Mouse (Mus musculus) CH12.LX (cell line): ENCODE results near the gene 9930022D16Rik. TPM values are rescaled to one million over a fixed set of nuclear protein-coding genes. Genes with fewer than 3 reads are reported as not detected.
A peak's percentile ranks its signal among the peaks of the same experiment; 100 is the strongest.

Experiments
- DNase-seq: peaks from one replicate; pipeline ENCODE4 v3.0.0-alpha.2; 2013; ENCODE audit errors: extremely low read depth
- H3K27ac ChIP-seq: 2 replicates; pipeline ENCODE4 v1.5.1; 2012; ENCODE audit warnings: low read depth, mild to moderate bottlenecking, control low read depth, moderate library complexity; ENCODE audit not compliant: insufficient read depth
- H3K27me3 ChIP-seq: replicated peaks from 2 replicates; pipeline ENCODE3; 2012; ENCODE audit warnings: inconsistent platforms
- H3K36me3 ChIP-seq, 2 experiments: replicated peaks in 1 of 2; 2 replicates each; pipeline versions ENCODE3 to v1.6.1; 2012; ENCODE audit warnings: inconsistent platforms in 1 of 2, low read length in 1 of 2, mild to moderate bottlenecking in 1 of 2, mixed read lengths in 1 of 2, moderate library complexity in 1 of 2; ENCODE audit not compliant: control insufficient read depth in 1 of 2, insufficient read depth in 1 of 2
- H3K4me1 ChIP-seq, 2 experiments: 2 replicates each; pipeline ENCODE4 v1.6.1; 2012; ENCODE audit warnings: inconsistent platforms in 1 of 2, moderate library complexity in 1 of 2; ENCODE audit not compliant: insufficient read depth in 2 of 2, control insufficient read depth in 1 of 2
- H3K4me2 ChIP-seq: 2 replicates; pipeline ENCODE4 v1.6.1; 2012; ENCODE audit warnings: low read depth, mild to moderate bottlenecking, control low read depth; ENCODE audit not compliant: poor library complexity, insufficient read depth, severe bottlenecking
- H3K4me3 ChIP-seq, 3 experiments: fragments of 150-350 bp in 1 of 3; sonication (generic) in 1 of 3; replicated peaks in 1 of 3; 2 replicates each; pipeline versions ENCODE3 to v1.5.1; 2011 to 2012; ENCODE audit warnings: low read depth in 2 of 3, low read length in 2 of 3, mild to moderate bottlenecking in 2 of 3, moderate library complexity in 2 of 3, control low read depth in 1 of 3, improper control_type of control experiment in 1 of 3, inconsistent platforms in 1 of 3, mixed read lengths in 1 of 3; ENCODE audit not compliant: poor library complexity in 1 of 3
- H3K79me2 ChIP-seq: replicated peaks from 2 replicates; pipeline ENCODE4 v1.6.1; 2012; ENCODE audit warnings: mild to moderate bottlenecking, moderate library complexity; ENCODE audit not compliant: control insufficient read depth, poor library complexity, insufficient read depth, severe bottlenecking; ENCODE audit errors: extremely low read depth
- H3K9ac ChIP-seq: 2 replicates; pipeline ENCODE4 v1.6.1; 2012; ENCODE audit warnings: low read depth, mild to moderate bottlenecking, control low read depth, moderate library complexity; ENCODE audit not compliant: insufficient read depth
- H3K9me3 ChIP-seq: replicated peaks from 2 replicates; pipeline ENCODE3; 2012; ENCODE audit warnings: low read length, inconsistent platforms, mixed read lengths
- CHD1 ChIP-seq: IDR thresholded peaks from 2 replicates; pipeline ENCODE4 v1.6.1; 2012; ENCODE audit warnings: low read depth, low read length, improper control_type of control experiment, inconsistent platforms
- CHD2 ChIP-seq: IDR thresholded peaks from 2 replicates; pipeline ENCODE4 v1.6.1; 2011; ENCODE audit warnings: low read length, improper control_type of control experiment
- E2F4 ChIP-seq: IDR thresholded peaks from 2 replicates; pipeline ENCODE4 v1.6.1; 2011; ENCODE audit warnings: low read depth, low read length, improper control_type of control experiment; ENCODE audit not compliant: insufficient replicate concordance
- ELF1 ChIP-seq: IDR thresholded peaks from 2 replicates; pipeline ENCODE4 v1.6.1; 2014; ENCODE audit warnings: low read depth, mild to moderate bottlenecking, inconsistent platforms, low read length, improper control_type of control experiment
- EP300 ChIP-seq: IDR thresholded peaks from 2 replicates; pipeline ENCODE4 v1.6.1; 2011; ENCODE audit warnings: low read length, improper control_type of control experiment
- ETS1 ChIP-seq: conservative IDR thresholded peaks from 2 replicates; pipeline ENCODE4 v1.6.1; 2012; ENCODE audit warnings: low read depth, mild to moderate bottlenecking, inconsistent platforms, low read length, improper control_type of control experiment, moderate library complexity
- GABPA ChIP-seq: IDR thresholded peaks from 2 replicates; pipeline ENCODE4 v1.6.1; 2012; ENCODE audit warnings: low read depth, low read length, improper control_type of control experiment, inconsistent platforms; ENCODE audit not compliant: insufficient replicate concordance
- IRF4 ChIP-seq: IDR thresholded peaks from 2 replicates; pipeline ENCODE4 v1.6.1; 2014; ENCODE audit warnings: low read depth, mild to moderate bottlenecking, inconsistent platforms, low read length, improper control_type of control experiment
- JUN ChIP-seq: IDR thresholded peaks from 2 replicates; pipeline ENCODE4 v1.6.1; 2011; ENCODE audit warnings: low read depth, mild to moderate bottlenecking, low read length, improper control_type of control experiment, moderate library complexity; ENCODE audit not compliant: insufficient read depth
- JUND ChIP-seq: conservative IDR thresholded peaks from 2 replicates; pipeline ENCODE4 v1.6.1; 2011; ENCODE audit warnings: low read depth, low read length, improper control_type of control experiment
- KAT2A ChIP-seq: IDR thresholded peaks from 2 replicates; pipeline ENCODE4 v1.6.1; 2012; ENCODE audit warnings: low read length, improper control_type of control experiment, inconsistent platforms; ENCODE audit not compliant: insufficient replicate concordance
- MAX ChIP-seq: IDR thresholded peaks from 2 replicates; pipeline ENCODE4 v1.6.1; 2011; ENCODE audit warnings: low read length, improper control_type of control experiment
- MEF2A ChIP-seq: IDR thresholded peaks from 2 replicates; pipeline ENCODE4 v1.6.1; 2014; ENCODE audit warnings: low read depth, mild to moderate bottlenecking, inconsistent platforms, low read length, improper control_type of control experiment, borderline replicate concordance
- MXI1 ChIP-seq: IDR thresholded peaks from 2 replicates; pipeline ENCODE4 v1.6.1; 2011; ENCODE audit warnings: mild to moderate bottlenecking, low read depth, low read length, improper control_type of control experiment
- NELFE ChIP-seq: IDR thresholded peaks from 2 replicates; pipeline ENCODE4 v1.6.1; 2011; ENCODE audit warnings: low read depth, low read length, improper control_type of control experiment
- POLR2AphosphoS2 ChIP-seq: IDR thresholded peaks from 2 replicates; pipeline ENCODE4 v1.6.1; 2011; ENCODE audit warnings: low read depth, low read length, improper control_type of control experiment
- RAD21 ChIP-seq: IDR thresholded peaks from 2 replicates; pipeline ENCODE4 v1.6.1; 2011; ENCODE audit warnings: low read depth, mild to moderate bottlenecking, low read length, improper control_type of control experiment, moderate library complexity
- RCOR1 ChIP-seq: conservative IDR thresholded peaks from 2 replicates; pipeline ENCODE4 v1.6.1; 2012; ENCODE audit warnings: low read depth, mild to moderate bottlenecking, inconsistent platforms, low read length, improper control_type of control experiment
- SIN3A ChIP-seq: IDR thresholded peaks from 2 replicates; pipeline ENCODE4 v1.6.1; 2012; ENCODE audit warnings: low read length, improper control_type of control experiment, inconsistent platforms
- SMC3 ChIP-seq: IDR thresholded peaks from 2 replicates; pipeline ENCODE4 v1.6.1; 2011; ENCODE audit warnings: low read depth, low read length, improper control_type of control experiment
- TBP ChIP-seq: conservative IDR thresholded peaks from 2 replicates; pipeline ENCODE4 v1.6.1; 2011; ENCODE audit warnings: low read depth, low read length, improper control_type of control experiment
- UBTF ChIP-seq: IDR thresholded peaks from 2 replicates; pipeline ENCODE4 v1.6.1; 2012; ENCODE audit warnings: low read depth, mild to moderate bottlenecking, inconsistent platforms, low read length, improper control_type of control experiment, moderate library complexity
- ZKSCAN1 ChIP-seq: IDR thresholded peaks from 2 replicates; pipeline ENCODE4 v1.6.1; 2012; ENCODE audit warnings: low read depth, inconsistent platforms, low read length, improper control_type of control experiment, borderline replicate concordance
- ZMIZ1 ChIP-seq: IDR thresholded peaks from 2 replicates; pipeline ENCODE4 v1.6.1; 2012; ENCODE audit warnings: low read depth, mild to moderate bottlenecking, inconsistent platforms, low read length, improper control_type of control experiment
- ZNF384 ChIP-seq: IDR thresholded peaks from 2 replicates; pipeline ENCODE4 v1.6.1; 2012; ENCODE audit warnings: low read depth, low read length, improper control_type of control experiment, inconsistent platforms
- dilution Hi-C: fragments of 300-500 bp; cut with MboI; formaldehyde crosslinking; loops from 2 replicates; pipeline ENCODE4 v1.14.3; 2020; ENCODE audit warnings: low sequenced_read_pairs; ENCODE audit not compliant: extremely low pct_unique_long_range_greater_than_20kb, extremely low pct_ligation_motif_present
- in situ Hi-C: fragments of 300-500 bp; cut with MboI; formaldehyde crosslinking; loops from 3 replicates; pipeline ENCODE4 v1.14.3; 2019; ENCODE audit warnings: low sequenced_read_pairs, low pct_ligation_motif_present, low pct_unique_long_range_greater_than_20kb, mixed read lengths
- polyA plus RNA-seq: library from polyadenylated mRNA; unstranded; fragments of >175 nt; gene quantifications from 2 replicates; pipeline ENCODE4 v1.2.1, GENCODE M21; 2012; ENCODE audit warnings: low read depth; ENCODE audit not compliant: insufficient read length
- total RNA-seq, 2 experiments: library from RNA; depleted of rRNA; stranded (reverse); fragments of 300-350 nt in 1 of 2; fragments of >200 nt in 1 of 2; gene quantifications; 2 replicates each; pipeline ENCODE4 v1.2.3; 2012 to 2014

Gene 9930022D16Rik
- total and polyA plus RNA-seq, 3 experiments: 0.08 TPM; not detected in 1

DNA sequence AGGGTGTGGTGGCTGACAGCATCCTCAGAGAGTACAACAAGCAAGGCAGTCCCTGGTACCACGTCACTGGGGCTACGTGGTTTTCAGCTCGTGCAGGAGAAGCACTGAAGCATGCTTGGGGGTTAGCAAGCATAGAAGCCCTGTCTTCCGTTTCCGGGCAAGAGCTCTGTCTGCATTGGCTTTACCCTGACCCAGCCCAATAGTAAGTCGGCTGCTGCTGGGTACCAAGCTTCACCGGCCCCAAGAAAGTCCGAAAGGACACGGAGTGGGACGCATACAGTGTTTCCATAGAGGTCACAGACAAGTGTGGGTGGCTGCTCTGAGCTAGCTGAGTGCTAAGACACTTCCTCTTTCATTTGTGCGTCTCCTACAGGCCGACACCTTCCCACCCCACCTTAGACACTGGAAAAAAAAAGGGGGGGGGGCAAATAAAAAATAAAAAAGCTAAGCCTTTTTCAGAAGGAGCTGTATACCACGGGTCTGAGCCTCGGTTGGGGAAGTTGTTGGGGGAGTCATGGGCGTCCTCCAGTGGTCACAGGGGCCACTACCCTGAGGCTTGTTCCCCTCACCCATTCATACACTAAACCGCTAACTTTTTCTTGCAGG, 6.3 kb downstream of the 9930022D16Rik start (continued):
- TF ChIP-seq ZKSCAN1 (no peak), MXI1 (peak; percentile 79; the same call in 1 of the 2 replicates), SIN3A (peak; percentile 77), JUND (no peak), ZMIZ1 (0 out of 2 replicates have a peak, but pooled peaks have one; percentile 40), POLR2AphosphoS2 (no peak), UBTF (no peak), JUN (no peak), MAX (peak; percentile 89), NELFE (peak; percentile 75), ELF1 (peak; percentile 84), ETS1 (peak; percentile 93), KAT2A (no peak), RCOR1 (peak; percentile 82; the same call in 1 of the 2 replicates)

DNA sequence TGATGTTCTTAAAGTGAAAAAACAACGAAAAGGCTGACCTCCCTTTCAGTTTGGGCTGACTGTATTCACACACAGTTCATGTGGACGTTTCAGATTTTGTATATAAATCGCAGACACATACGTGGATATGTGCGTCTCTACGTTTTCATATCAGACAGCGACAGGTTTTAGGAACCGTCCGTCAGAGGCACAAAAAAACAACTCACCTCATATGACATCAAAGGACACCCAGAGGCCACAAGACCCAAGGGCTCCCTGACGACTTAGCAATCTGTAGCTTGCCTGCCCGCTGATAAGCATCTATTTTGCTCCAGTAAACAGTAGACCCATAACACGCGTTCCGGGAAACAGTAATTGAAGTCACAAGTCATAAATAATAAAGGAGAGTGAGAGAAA, 6.8 kb downstream of the 9930022D16Rik start:
- peaks cover 17 to 54% of the 10 kb centered on the region in 2 experiments for H3K4me1 ChIP-seq

More for the DNA sequence above, 6.8 kb downstream of the 9930022D16Rik start:
- Histone ChIP-seq H3K27ac (peak overlapping the region; percentile 0; the same call in 1 of the 2 replicates), H3K9ac (peak overlapping the region; percentile 24; the same call in 1 of the 2 replicates), H3K27me3 (no peaks in the 10 kb centered on the region), H3K36me3 (no peaks in the 10 kb centered on the region), H3K9me3 (peaks cover 9% of the 10 kb centered on the region), H3K4me3 (peak overlapping the region; percentile 9 to 48 (median 29)), H3K79me2 (no peaks in the 10 kb centered on the region), H3K4me2 (peak overlapping the region; percentile 67)
- peak; percentile 44 for DNase-seq
- in situ Hi-C loops: no loop called here
- dilution Hi-C loops: no loop called here
- TF ChIP-seq MEF2A: peak; percentile 9
- TF ChIP-seq EP300: no peak
- TF ChIP-seq CHD2: no peak
- TF ChIP-seq CHD1: no peak; the same call in 1 of the 2 replicates
- TF ChIP-seq NELFE: no peak
- TF ChIP-seq ZNF384: 0 out of 2 replicates have a peak, but pooled peaks have one; percentile 1
- no peak for TF ChIP-seq ELF1
- no peak for TF ChIP-seq RAD21
- TF ChIP-seq E2F4: no peak
- TF ChIP-seq RCOR1: no peak
- no peak for TF ChIP-seq GABPA
- TF ChIP-seq KAT2A: no peak
- no peak for TF ChIP-seq SMC3
- TF ChIP-seq TBP: no peak
- 0 out of 2 replicates have a peak, but pooled peaks have one; percentile 11 for TF ChIP-seq IRF4
- no peak for TF ChIP-seq SIN3A
